Mouse (Mus musculus) megakaryocyte, adult 5-6 weeks (primary cell): Measurements from ENCODE around the gene Pawr. TPM values are rescaled to one million over a fixed set of nuclear protein-coding genes. Genes with fewer than 3 reads are reported as not detected.

Experiments used
- total RNA-seq, 2 experiments: library from RNA; stranded (forward) in 1 of 2; stranded (reverse) in 1 of 2; fragments of 153-499, 151-499 nt in 1 of 2; fragments of 221-1000, 200-1000 nt in 1 of 2; gene quantifications; 2 replicates each; pipeline versions ENCODE4 v1.2.3 to v1.2.4; 2015 to 2017

Pawr gene
- total RNA-seq, 2 experiments from 2014 or later = 0.07 TPM; not detected in 1

Other genes with a start within 250 kb of the Pawr start
- 125 and 149 TPM in 2 replicates for gene Ppp1r12a, start 169.9 kb upstream of the Pawr start, total RNA-seq (2015)
- 244 and 262 TPM in 2 replicates for gene Ppp1r12a, start 169.9 kb upstream of the Pawr start, total RNA-seq (2017)